Mouse (Mus musculus) MEL (cell line): ENCODE data around the gene Tmem11.
"Not testable (repeated sequence)": the region's sequence is repeated elsewhere in the genome, so short reads cannot be mapped to it uniquely, and the experiment has no call there.

Experiments
- CTCF ChIP-seq, 3 experiments: IDR thresholded peaks in 2 of 3; conservative IDR thresholded peaks in 1 of 3; 2 replicates each; pipeline ENCODE4 v1.5.1; 2011 to 2012; ENCODE audit warnings: low read length in 3 of 3, low read depth in 2 of 3, mild to moderate bottlenecking in 2 of 3, improper control_type of control experiment in 1 of 3, inconsistent platforms in 1 of 3, mixed read lengths in 1 of 3, moderate library complexity in 1 of 3; ENCODE audit not compliant: control insufficient read depth in 1 of 3, insufficient read depth in 1 of 3, poor library complexity in 1 of 3, severe bottlenecking in 1 of 3
- ZMIZ1 ChIP-seq: IDR thresholded peaks from 2 replicates; pipeline ENCODE4 v1.6.1; 2012; ENCODE audit warnings: low read depth, mild to moderate bottlenecking, inconsistent platforms, low read length, improper control_type of control experiment, moderate library complexity

GRCm38 (mm10) chr11:60886986-60887385 lies 7.9 kb upstream of the Tmem11 start:
- not testable (repeated sequence) for TF ChIP-seq CTCF (IDR thresholded peaks at IDR 0.05 in 2 of 3, conservative IDR thresholded peaks at IDR 0.05 in 1 of 3; ENCODE audit: control insufficient read depth in 1 of 3, insufficient read depth in 1 of 3, low read depth in 2 of 3, low read length in 3 of 3, poor library complexity in 1 of 3, severe bottlenecking in 1 of 3); ZMIZ1
